Mouse (Mus musculus) liver, adult 2 months (tissue): ENCODE measurements around the gene Adgrf1. TPM values are rescaled to one million over a fixed set of nuclear protein-coding genes. Genes with fewer than 3 reads are reported as not detected.
A peak's percentile ranks its signal among the peaks of the same experiment; 100 is the strongest.

Source experiments
- DNase-seq: peaks from one replicate; pipeline ENCODE4 v3.0.0-alpha.2; 2011; ENCODE audit warnings: low read depth, low spot score; ENCODE audit errors: extremely low read depth
- H3K27ac ChIP-seq: fragments of 200-500 bp; replicated peaks from 2 replicates; pipeline ENCODE4 v1.5.1; 2012; ENCODE audit warnings: low read depth, mild to moderate bottlenecking, control low read depth, inconsistent platforms, low read length; ENCODE audit not compliant: insufficient read depth
- H3K27me3 ChIP-seq: fragments of 200-500 bp; 2 replicates; pipeline ENCODE4 v1.6.1; 2012; ENCODE audit warnings: mild to moderate bottlenecking, moderate library complexity, low read length, inconsistent platforms; ENCODE audit not compliant: control insufficient read depth, insufficient read depth
- H3K36me3 ChIP-seq: fragments of 200-500 bp; 2 replicates; pipeline ENCODE4 v1.6.1; 2012; ENCODE audit warnings: low read length, inconsistent platforms; ENCODE audit not compliant: control insufficient read depth, insufficient read depth
- H3K4me1 ChIP-seq: fragments of 200-500 bp; 2 replicates; pipeline ENCODE4 v1.6.1; 2011; ENCODE audit warnings: low read length; ENCODE audit not compliant: control insufficient read depth, insufficient read depth
- H3K4me3 ChIP-seq: fragments of 200-500 bp; 2 replicates; pipeline ENCODE4 v1.5.1; 2011; ENCODE audit warnings: low read depth, mild to moderate bottlenecking, control low read depth, low read length, moderate library complexity; ENCODE audit not compliant: insufficient read depth
- H3K79me2 ChIP-seq: fragments of 200-500 bp; 2 replicates; pipeline ENCODE4 v1.6.1; 2012; ENCODE audit warnings: inconsistent platforms, mild to moderate bottlenecking, low read length, moderate library complexity; ENCODE audit not compliant: control insufficient read depth, insufficient read depth
- H3K9ac ChIP-seq: fragments of 200-500 bp; 2 replicates; pipeline ENCODE4 v1.6.1; 2012; ENCODE audit warnings: low read depth, mild to moderate bottlenecking, control low read depth, inconsistent platforms, low read length
- CTCF ChIP-seq: fragments of 200-500 bp; IDR thresholded peaks from 2 replicates; pipeline ENCODE4 v1.5.1; 2011; ENCODE audit warnings: low read depth, low read length, control low read depth
- POLR2A ChIP-seq: fragments of 200-500 bp; IDR thresholded peaks from 2 replicates; pipeline ENCODE4 v1.6.1; 2011; ENCODE audit warnings: low read length, control low read depth; ENCODE audit not compliant: insufficient read depth; ENCODE audit errors: extremely low read depth
- WGBS: fragments of 180-500 bp; shearing (Covaris S2); methylation state at CpG from one replicate; pipeline ENCODE4 v1.1.7; 2018; 5-methylcytosine and 5-hydroxymethylcytosine counted together
- polyA plus RNA-seq: library from polyadenylated mRNA; depleted of rRNA; stranded (reverse); fragments of >200 nt; gene quantifications from 2 replicates; pipeline ENCODE4 v1.2.3, GENCODE M21; 2012
- total RNA-seq: library from RNA; depleted of rRNA; stranded (reverse); fragments of >200 nt; gene quantifications from 2 replicates; pipeline ENCODE4 v1.2.3, GENCODE M21; 2014

Gene Adgrf1
- total and polyA plus RNA-seq, 2 experiments: 6.2 to 7.2 TPM

DNA sequence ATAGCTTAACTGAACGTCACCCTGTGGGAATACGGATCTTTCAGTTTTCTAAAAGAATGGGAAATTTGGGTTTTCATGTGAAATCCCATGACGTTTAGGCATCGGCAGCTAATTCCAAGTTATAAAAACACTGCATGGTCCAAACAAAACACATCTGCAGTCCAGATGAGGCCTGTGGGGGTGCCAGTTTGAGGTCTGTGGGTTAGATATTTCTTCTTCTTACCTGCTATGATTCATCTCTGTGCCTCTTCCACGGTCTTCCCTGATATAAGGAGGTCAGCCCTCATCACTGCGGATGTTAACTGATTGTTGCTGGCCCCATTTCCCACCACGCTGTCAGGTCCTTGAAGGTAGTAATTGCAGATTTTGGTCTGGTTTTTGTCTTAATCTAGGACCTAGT, 5.4 kb upstream of the Adgrf1 start:
- H3K36me3 ChIP-seq: no peaks in the 10 kb centered on the region
- H3K27ac ChIP-seq: no peak overlapping the region
- H3K4me3 ChIP-seq: no peak overlapping the region
- no peaks in the 10 kb centered on the region for H3K79me2 ChIP-seq
- H3K4me1 ChIP-seq: peaks cover 7% of the 10 kb centered on the region; the same call in 1 of the 2 replicates
- TF ChIP-seq CTCF: no peak
- no peak for TF ChIP-seq POLR2A
- H3K9ac ChIP-seq: no peak overlapping the region
- no peak for DNase-seq
- H3K27me3 ChIP-seq: no peaks in the 10 kb centered on the region
- 88% methylated on average over 7 of the region's 7 CpGs for WGBS

DNA sequence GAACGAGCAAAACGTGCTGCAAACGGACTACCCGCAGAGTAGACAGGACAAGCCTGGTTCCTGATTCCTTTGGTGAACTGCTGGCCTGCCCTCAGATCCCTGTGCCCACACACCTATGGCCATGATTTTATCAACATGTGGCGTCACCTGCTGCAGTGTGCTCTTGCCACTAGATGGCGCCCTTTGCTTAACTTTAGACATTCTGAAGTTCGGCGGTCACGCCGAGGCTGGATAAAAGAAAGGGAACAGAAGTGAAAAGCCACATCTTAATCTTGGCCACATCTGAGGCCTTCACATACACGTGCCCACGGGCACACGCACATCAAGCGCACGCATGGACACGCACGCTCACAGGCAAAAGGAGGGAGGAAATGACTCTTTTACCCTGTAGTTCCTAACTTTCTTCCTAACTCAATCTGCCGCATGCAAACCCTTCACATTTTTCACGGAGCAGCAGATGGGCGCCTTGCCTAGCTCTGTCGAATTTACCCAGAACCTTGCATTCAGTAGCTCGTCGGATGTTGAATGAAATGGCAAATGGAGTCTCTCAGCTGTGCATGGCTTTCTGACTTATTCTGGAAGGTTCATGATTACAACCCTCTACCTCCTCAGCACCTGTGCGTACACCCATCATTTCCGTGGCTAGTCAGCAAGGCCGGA, 4.8 kb upstream of the Adgrf1 start:
- WGBS: 24% methylated on average over 26 of the region's 26 CpGs
- Histone ChIP-seq H3K27me3 (no peaks in the 10 kb centered on the region), H3K27ac (no peak overlapping the region), H3K79me2 (no peaks in the 10 kb centered on the region), H3K4me1 (peaks cover 10% of the 10 kb centered on the region; the same call in 1 of the 2 replicates), H3K9ac (no peak overlapping the region), H3K4me3 (no peak overlapping the region; the same call in 1 of the 2 replicates), H3K36me3 (no peaks in the 10 kb centered on the region)
- TF ChIP-seq POLR2A (no peak), CTCF (peak; percentile 95)
- DNase-seq: peak; percentile 63

DNA sequence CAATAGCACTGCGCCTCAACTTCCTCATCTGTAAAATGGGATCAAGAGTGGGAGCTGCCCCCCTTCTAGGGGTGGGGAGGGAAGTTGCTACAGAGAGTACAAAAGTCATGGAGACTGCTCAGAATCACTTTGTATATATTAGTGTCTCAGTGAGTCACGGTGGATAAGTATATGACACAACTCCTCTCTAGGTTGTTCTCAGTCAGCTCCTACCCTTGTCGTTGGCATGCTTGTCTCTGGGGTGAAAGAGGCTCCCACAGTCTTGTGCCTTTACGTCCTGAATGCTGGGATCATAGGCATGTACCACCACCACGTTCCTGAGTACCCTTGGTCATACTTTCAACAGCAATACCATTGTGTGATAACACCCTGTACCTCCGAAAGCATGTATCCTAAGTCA, 4.2 kb upstream of the Adgrf1 start:
- 94% methylated on average over 6 of the region's 6 CpGs for WGBS
- no peak overlapping the region for H3K4me3 ChIP-seq
- no peaks in the 10 kb centered on the region for H3K27me3 ChIP-seq
- H3K4me1 ChIP-seq: peaks cover 13% of the 10 kb centered on the region; the same call in 1 of the 2 replicates
- no peak for DNase-seq
- no peak overlapping the region for H3K9ac ChIP-seq
- H3K27ac ChIP-seq: no peak overlapping the region
- H3K79me2 ChIP-seq: no peaks in the 10 kb centered on the region
- TF ChIP-seq CTCF (no peak), POLR2A (no peak)
- no peaks in the 10 kb centered on the region for H3K36me3 ChIP-seq

DNA sequence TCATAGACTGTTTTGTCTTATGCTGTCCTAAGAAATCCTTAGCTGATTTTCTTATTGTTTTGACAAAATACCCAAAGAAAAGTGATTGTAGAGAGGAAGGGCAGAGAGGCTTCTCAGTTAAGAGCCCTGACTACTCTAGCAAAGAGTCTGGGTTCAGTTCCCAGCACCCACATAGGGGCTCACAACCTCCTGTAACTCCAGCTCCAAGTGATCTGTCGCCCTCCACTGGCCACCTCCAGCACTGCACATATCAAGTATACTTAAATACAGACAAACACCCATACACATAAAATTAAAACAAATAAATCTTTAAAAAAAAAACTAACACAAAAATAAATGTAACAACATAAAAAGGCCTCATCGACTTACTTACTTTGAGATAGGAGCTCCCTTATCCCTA, 3.5 kb upstream of the Adgrf1 start:
- 88% methylated on average over 2 of the region's 2 CpGs for WGBS
- peak; percentile 26; the same call in 1 of the 2 replicates for TF ChIP-seq CTCF
- no peak for TF ChIP-seq POLR2A
- H3K4me3 ChIP-seq: no peak overlapping the region

DNA sequence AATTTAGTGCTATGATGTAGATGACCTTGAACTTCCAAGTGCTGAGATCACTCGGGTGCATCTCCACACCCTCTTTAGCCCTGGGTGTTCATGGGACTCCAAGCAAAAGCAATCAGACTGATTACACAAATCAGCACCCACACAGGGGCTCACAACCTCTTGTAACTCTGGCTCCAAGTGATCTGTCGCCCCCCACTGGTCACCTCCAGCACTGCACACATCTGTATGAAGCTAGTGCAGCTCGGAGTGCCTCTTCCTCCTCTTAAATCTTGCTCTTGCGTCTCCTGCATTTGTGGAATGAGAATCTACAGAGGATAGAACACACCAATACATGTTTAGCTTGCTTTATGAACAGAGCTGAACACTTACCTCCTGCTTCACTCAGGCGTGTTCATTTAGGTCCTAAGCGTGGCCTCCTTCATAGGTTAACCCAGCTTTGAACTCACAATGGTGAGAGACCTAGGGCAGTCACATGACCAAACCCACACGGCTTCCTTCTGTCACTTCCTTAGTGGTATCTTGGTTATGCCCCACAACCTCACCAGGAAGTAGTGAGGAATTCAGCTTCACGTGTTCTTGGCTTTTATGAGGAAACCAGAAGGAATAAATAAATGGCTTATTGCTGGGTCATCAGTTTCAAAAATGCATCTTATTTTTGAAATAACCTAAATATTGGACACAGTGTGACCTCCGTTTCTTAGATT, 2.9 kb upstream of the Adgrf1 start:
- H3K9ac ChIP-seq: no peak overlapping the region
- H3K27ac ChIP-seq: no peak overlapping the region
- no peaks in the 10 kb centered on the region for H3K36me3 ChIP-seq
- H3K4me1 ChIP-seq: peaks cover 18% of the 10 kb centered on the region
- no peak for DNase-seq
- H3K79me2 ChIP-seq: 0 out of 2 replicates have a peak, but pooled peaks cover 4% of the 10 kb centered on the region
- H3K4me3 ChIP-seq: no peak overlapping the region
- WGBS: 90% methylated on average over 9 of the region's 9 CpGs
- no peaks in the 10 kb centered on the region for H3K27me3 ChIP-seq
- peak; percentile 55 for TF ChIP-seq CTCF
- TF ChIP-seq POLR2A: no peak

More for the DNA sequence above, 3.5 kb upstream of the Adgrf1 start:
- Histone ChIP-seq H3K9ac (no peak overlapping the region), H3K36me3 (no peaks in the 10 kb centered on the region), H3K4me1 (peaks cover 18% of the 10 kb centered on the region), H3K27ac (no peak overlapping the region), H3K79me2 (0 out of 2 replicates have a peak, but pooled peaks cover 4% of the 10 kb centered on the region), H3K27me3 (no peaks in the 10 kb centered on the region)
- DNase-seq: no peak
